Mouse (Mus musculus): ENCODE data around the gene Gm281.

- TF ChIP-seq CTCF (IDR thresholded peaks at IDR 0.05; ENCODE audit: low read depth) (no peak), EP300 (IDR thresholded peaks at IDR 0.05; ENCODE audit: low read depth) (no peak)
These were observed 52.9 kb downstream of the Gm281 start for GRCm38 (mm10) chr14:13861416-13861815.

All from liver, postnatal 0 days (tissue).